Mouse (Mus musculus) embryonic facial prominence, embryonic 13.5 days (tissue): ENCODE measurements around the gene Hivep2. TPM values are rescaled to one million over a fixed set of nuclear protein-coding genes. Genes with fewer than 3 reads are reported as not detected.

Experiments
- ATAC-seq: fragments of 200-750 bp; cut with Nextera tagmentation; 2 replicates; pipeline ENCODE4 v1.8.0; 2017; ENCODE audit warnings: low read depth; ENCODE audit not compliant: insufficient number of reproducible peaks, insufficient read depth, low FRiP score, low TSS enrichment
- H3K27ac ChIP-seq: fragments of 300-500 bp; sonication (generic); 2 replicates; pipeline ENCODE4 v1.5.1; 2015; ENCODE audit warnings: moderate library complexity, mild to moderate bottlenecking, inconsistent platforms
- H3K27me3 ChIP-seq: fragments of 300-500 bp; sonication (generic); 2 replicates; pipeline ENCODE4 v1.6.1; 2015; ENCODE audit warnings: mild to moderate bottlenecking, inconsistent platforms
- H3K36me3 ChIP-seq: fragments of 300-500 bp; sonication (generic); 2 replicates; pipeline ENCODE4 v1.6.1; 2015; ENCODE audit warnings: mild to moderate bottlenecking, inconsistent platforms
- H3K4me1 ChIP-seq: fragments of 300-500 bp; sonication (generic); 2 replicates; pipeline ENCODE4 v1.6.1; 2015; ENCODE audit warnings: inconsistent platforms
- H3K4me2 ChIP-seq: fragments of 300-500 bp; sonication (generic); 2 replicates; pipeline ENCODE4 v1.6.1; 2015; ENCODE audit warnings: moderate library complexity, mild to moderate bottlenecking, inconsistent platforms
- H3K4me3 ChIP-seq: fragments of 300-500 bp; sonication (generic); 2 replicates; pipeline ENCODE4 v1.5.1; 2015; ENCODE audit warnings: mild to moderate bottlenecking, inconsistent platforms
- H3K9ac ChIP-seq: fragments of 300-500 bp; sonication (generic); 2 replicates; pipeline ENCODE4 v1.6.1; 2015; ENCODE audit warnings: mild to moderate bottlenecking, inconsistent platforms
- H3K9me3 ChIP-seq: fragments of 300-500 bp; sonication (generic); 2 replicates; pipeline ENCODE4 v1.6.1; 2016; ENCODE audit warnings: inconsistent platforms
- WGBS: fragments of 180-500 bp; shearing (Covaris S2); methylation state at CpG from one replicate; pipeline ENCODE4 v1.1.7; 2015; ENCODE audit warnings: mixed read lengths; 5-methylcytosine and 5-hydroxymethylcytosine counted together
- polyA plus RNA-seq: library from polyadenylated mRNA; unstranded; fragments of >200 nt; fragmentation: Nextera tagmentation; extraction: Ambion mirVana; gene quantifications from 2 replicates; pipeline ENCODE4 v1.2.1, GENCODE M21; 2015

Gene Hivep2
- polyA plus RNA-seq, 1 experiment from 2014 or later, result 7.3 TPM

- no peaks in the 10 kb centered on the region for H3K36me3 ChIP-seq
- WGBS, result 34% methylated on average over 4 of the region's 4 CpGs
- no peak overlapping the region for H3K9ac ChIP-seq
- H3K27me3 ChIP-seq, result no peaks in the 10 kb centered on the region
- no peak overlapping the region for H3K27ac ChIP-seq
- ATAC-seq, result no peak
- H3K9me3 ChIP-seq, result no peaks in the 10 kb centered on the region
- H3K4me3 ChIP-seq, result no peak overlapping the region
- no peak overlapping the region for H3K4me2 ChIP-seq
- H3K4me1 ChIP-seq, result no peaks in the 10 kb centered on the region
Observed at GRCm38 (mm10) chr10:14189050-14189449, 223.2 kb downstream of the Hivep2 start.

- ATAC-seq, result no peak
- no peaks in the 10 kb centered on the region for H3K36me3 ChIP-seq
- H3K9ac ChIP-seq, result no peak overlapping the region
- H3K4me3 ChIP-seq, result no peak overlapping the region
- peaks cover 7% of the 10 kb centered on the region for H3K4me1 ChIP-seq
- H3K27ac ChIP-seq, result no peak overlapping the region
- 76% methylated on average over 10 of the region's 10 CpGs for WGBS
- H3K27me3 ChIP-seq, result no peaks in the 10 kb centered on the region
- H3K4me2 ChIP-seq, result no peak overlapping the region
- H3K9me3 ChIP-seq, result no peaks in the 10 kb centered on the region
Observed at GRCm38 (mm10) chr10:14191202-14191601, 225.3 kb downstream of the Hivep2 start.

- 78% methylated on average over 4 of the region's 4 CpGs for WGBS
- Histone ChIP-seq H3K27ac (no peak overlapping the region), H3K4me2 (no peak overlapping the region), H3K27me3 (no peaks in the 10 kb centered on the region), H3K9me3 (no peaks in the 10 kb centered on the region), H3K9ac (no peak overlapping the region), H3K36me3 (no peaks in the 10 kb centered on the region), H3K4me1 (peaks cover 11% of the 10 kb centered on the region), H3K4me3 (no peak overlapping the region)
- ATAC-seq, result no peak
Observed at GRCm38 (mm10) chr10:14192156-14192555, 226.3 kb downstream of the Hivep2 start.

GRCm38 (mm10) chr10:14193702-14194101 is 227.8 kb downstream of the Hivep2 start:
- H3K9me3 ChIP-seq, result no peaks in the 10 kb centered on the region
- H3K27ac ChIP-seq, result no peak overlapping the region
- H3K4me1 ChIP-seq, result peaks cover 11% of the 10 kb centered on the region
- no peaks in the 10 kb centered on the region for H3K36me3 ChIP-seq
- no peak for ATAC-seq
- WGBS, result 80% methylated on average over 4 of the region's 4 CpGs
- no peak overlapping the region for H3K4me2 ChIP-seq
- no peak overlapping the region for H3K4me3 ChIP-seq
- H3K27me3 ChIP-seq, result no peaks in the 10 kb centered on the region
- no peak overlapping the region for H3K9ac ChIP-seq

GRCm38 (mm10) chr10:14195778-14196650 is 230.1 kb downstream of the Hivep2 start:
- H3K36me3 ChIP-seq, result no peaks in the 10 kb centered on the region
- H3K4me2 ChIP-seq, result no peak overlapping the region
- ATAC-seq, result no peak
- WGBS, result 65% methylated on average over 17 of the region's 17 CpGs
- no peak overlapping the region for H3K27ac ChIP-seq
- no peak overlapping the region for H3K9ac ChIP-seq
- no peaks in the 10 kb centered on the region for H3K27me3 ChIP-seq
- no peak overlapping the region for H3K4me3 ChIP-seq
- peaks cover 11% of the 10 kb centered on the region for H3K4me1 ChIP-seq
- no peaks in the 10 kb centered on the region for H3K9me3 ChIP-seq

- WGBS, result 87% methylated on average over 7 of the region's 7 CpGs
Observed at GRCm38 (mm10) chr10:14196785-14197184, 230.9 kb downstream of the Hivep2 start.

GRCm38 (mm10) chr10:14197261-14197660 is 231.4 kb downstream of the Hivep2 start:
- Histone ChIP-seq H3K4me3 (no peak overlapping the region), H3K4me2 (no peak overlapping the region), H3K27me3 (no peaks in the 10 kb centered on the region), H3K36me3 (no peaks in the 10 kb centered on the region), H3K27ac (no peak overlapping the region), H3K4me1 (peaks cover 11% of the 10 kb centered on the region), H3K9ac (no peak overlapping the region), H3K9me3 (no peaks in the 10 kb centered on the region)
- 75% methylated on average over 6 of the region's 6 CpGs for whole genome bisulfite sequencing
- no peak for ATAC-seq

More at GRCm38 (mm10) chr10:14196785-14197184, 230.9 kb downstream of the Hivep2 start:
- H3K4me2 ChIP-seq, result no peak overlapping the region
- no peak overlapping the region for H3K27ac ChIP-seq
- no peaks in the 10 kb centered on the region for H3K27me3 ChIP-seq
- peaks cover 11% of the 10 kb centered on the region for H3K4me1 ChIP-seq
- no peak for ATAC-seq
- no peaks in the 10 kb centered on the region for H3K9me3 ChIP-seq
- no peak overlapping the region for H3K9ac ChIP-seq
- H3K36me3 ChIP-seq, result no peaks in the 10 kb centered on the region
- no peak overlapping the region for H3K4me3 ChIP-seq

GRCm38 (mm10) chr10:14199332-14199731 is 233.5 kb downstream of the Hivep2 start:
- H3K9me3 ChIP-seq, result no peaks in the 10 kb centered on the region
- no peak overlapping the region for H3K4me3 ChIP-seq
- H3K27ac ChIP-seq, result no peak overlapping the region
- no peak overlapping the region for H3K4me2 ChIP-seq
- no peak for ATAC-seq
- 69% methylated on average over 7 of the region's 7 CpGs for WGBS
- no peaks in the 10 kb centered on the region for H3K27me3 ChIP-seq
- H3K36me3 ChIP-seq, result no peaks in the 10 kb centered on the region
- peaks cover 11% of the 10 kb centered on the region for H3K4me1 ChIP-seq
- no peak overlapping the region for H3K9ac ChIP-seq

GRCm38 (mm10) chr10:14200310-14200709 is 234.4 kb downstream of the Hivep2 start:
- ATAC-seq, result no peak
- no peak overlapping the region for H3K4me2 ChIP-seq

More at GRCm38 (mm10) chr10:14200310-14200709, 234.4 kb downstream of the Hivep2 start:
- Histone ChIP-seq H3K4me3 (no peak overlapping the region), H3K4me1 (peaks cover 11% of the 10 kb centered on the region), H3K9ac (no peak overlapping the region), H3K36me3 (no peaks in the 10 kb centered on the region), H3K27me3 (no peaks in the 10 kb centered on the region), H3K27ac (no peak overlapping the region), H3K9me3 (no peaks in the 10 kb centered on the region)
- WGBS, result 2% methylated on average over 2 of the region's 2 CpGs

Other genes with a start within 250 kb of the Hivep2 start
- 30.7 and 33.9 TPM in 2 replicates for gene Aig1, start 97.1 kb upstream of the Hivep2 start, polyA plus RNA-seq